Mouse (Mus musculus) C2C12 (cell line): ENCODE data around the gene Gng7. TPM values are rescaled to one million over a fixed set of nuclear protein-coding genes. Genes with fewer than 3 reads are reported as not detected.

ENCODE experiments used
- H3K27me3 ChIP-seq: one replicate; pipeline ENCODE4 v1.6.1; 2011; ENCODE audit not compliant: control insufficient read depth, insufficient read depth, insufficient read length
- H3K36me3 ChIP-seq: one replicate; pipeline ENCODE4 v1.6.1; 2011; ENCODE audit not compliant: control insufficient read depth, insufficient read depth
- H3K4me3 ChIP-seq: one replicate; pipeline ENCODE4 v1.5.1; 2011; ENCODE audit warnings: mild to moderate bottlenecking, control low read depth; ENCODE audit not compliant: poor library complexity, insufficient read depth, severe bottlenecking
- H3K79me2 ChIP-seq: one replicate; pipeline ENCODE4 v1.6.1; 2011; ENCODE audit not compliant: control insufficient read depth, insufficient read depth
- H3K79me3 ChIP-seq: one replicate; pipeline ENCODE4 v1.6.1; 2011; ENCODE audit warnings: low read depth, control low read depth
- H3ac ChIP-seq: one replicate; pipeline ENCODE3; 2011; ENCODE audit warnings: low read depth; ENCODE audit not compliant: control insufficient read depth, insufficient read length
- CEBPB ChIP-seq: IDR thresholded peaks from one replicate; pipeline ENCODE4 v1.6.1; 2011; ENCODE audit warnings: low read depth, mild to moderate bottlenecking, control low read depth, moderate library complexity
- CTCF ChIP-seq: IDR thresholded peaks from one replicate; pipeline ENCODE4 v1.5.1; 2011; ENCODE audit not compliant: control insufficient read depth, insufficient read depth, insufficient read length
- FOSL1 ChIP-seq: IDR thresholded peaks from one replicate; pipeline ENCODE4 v1.8.0; 2011; ENCODE audit warnings: mild to moderate bottlenecking, low read length; ENCODE audit not compliant: poor library complexity, insufficient read depth, severe bottlenecking
- MAX ChIP-seq: IDR thresholded peaks from one replicate; pipeline ENCODE4 v1.6.1; 2011; ENCODE audit warnings: mild to moderate bottlenecking, control low read depth
- MYOD1 ChIP-seq: IDR thresholded peaks from one replicate; pipeline ENCODE4 v1.6.1; 2011; ENCODE audit warnings: low read depth; ENCODE audit not compliant: control insufficient read depth, insufficient read length
- MYOG ChIP-seq: IDR thresholded peaks from one replicate; pipeline ENCODE4 v1.6.1; 2011; ENCODE audit not compliant: control insufficient read depth, insufficient read length; ENCODE audit errors: extremely low read depth
- USF1 ChIP-seq: IDR thresholded peaks from one replicate; pipeline ENCODE4 v1.6.1; 2011; ENCODE audit warnings: low read depth, mild to moderate bottlenecking, control low read depth, moderate library complexity
- polyA plus RNA-seq: library from polyadenylated mRNA; unstranded; fragments of >200 nt; fragmentation: generic; extraction: Trizol; gene quantifications from one replicate; pipeline ENCODE4 v1.2.1, GENCODE M21; 2012; ENCODE audit warnings: missing spikeins

Gene Gng7
- polyA plus RNA-seq, 1 experiment = 0.25 TPM

DNA sequence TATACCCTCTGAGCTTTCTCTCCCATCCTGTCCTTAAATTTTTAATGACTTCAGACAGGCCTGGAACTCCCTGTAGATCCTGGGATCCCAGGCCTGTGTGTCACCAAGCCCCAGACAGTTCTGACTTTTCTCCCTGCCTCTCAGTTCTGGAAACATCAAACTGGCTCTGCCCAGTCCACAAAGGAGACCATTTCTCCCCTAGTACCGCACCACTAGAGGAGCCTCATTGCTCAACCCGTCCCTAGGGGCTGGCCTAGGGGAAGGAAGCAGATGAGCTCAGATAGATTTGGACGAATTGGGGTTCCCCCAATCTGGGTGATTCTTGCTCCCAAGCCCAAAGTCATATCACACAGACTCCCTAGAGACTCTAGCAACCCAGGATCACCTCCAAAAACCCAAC, 79.5 kb downstream of the Gng7 start:
- Histone ChIP-seq H3K36me3 (peaks cover 6% of the 10 kb centered on the region), H3K79me2 (peaks cover 15% of the 10 kb centered on the region), H3K79me3 (peaks cover 6% of the 10 kb centered on the region), H3K4me3 (no peak overlapping the region), H3K27me3 (no peaks in the 10 kb centered on the region), H3ac (no peak overlapping the region)
- peak; percentile 88 for TF ChIP-seq CEBPB
- TF ChIP-seq CTCF = no peak

- Histone ChIP-seq H3K36me3 (peaks cover 6% of the 10 kb centered on the region), H3ac (no peak overlapping the region), H3K4me3 (no peak overlapping the region), H3K79me2 (peaks cover 19% of the 10 kb centered on the region), H3K79me3 (peaks cover 9% of the 10 kb centered on the region), H3K27me3 (no peaks in the 10 kb centered on the region)
- no peak for TF ChIP-seq MAX
- TF ChIP-seq CEBPB = no peak
- no peak for TF ChIP-seq MYOG
- no peak for TF ChIP-seq MYOD1
- TF ChIP-seq FOSL1 = no peak
- no peak for TF ChIP-seq CTCF
- no peak for TF ChIP-seq USF1
These were observed 80.4 kb downstream of the Gng7 start for GRCm38 (mm10) chr10:80934136-80934985.

DNA sequence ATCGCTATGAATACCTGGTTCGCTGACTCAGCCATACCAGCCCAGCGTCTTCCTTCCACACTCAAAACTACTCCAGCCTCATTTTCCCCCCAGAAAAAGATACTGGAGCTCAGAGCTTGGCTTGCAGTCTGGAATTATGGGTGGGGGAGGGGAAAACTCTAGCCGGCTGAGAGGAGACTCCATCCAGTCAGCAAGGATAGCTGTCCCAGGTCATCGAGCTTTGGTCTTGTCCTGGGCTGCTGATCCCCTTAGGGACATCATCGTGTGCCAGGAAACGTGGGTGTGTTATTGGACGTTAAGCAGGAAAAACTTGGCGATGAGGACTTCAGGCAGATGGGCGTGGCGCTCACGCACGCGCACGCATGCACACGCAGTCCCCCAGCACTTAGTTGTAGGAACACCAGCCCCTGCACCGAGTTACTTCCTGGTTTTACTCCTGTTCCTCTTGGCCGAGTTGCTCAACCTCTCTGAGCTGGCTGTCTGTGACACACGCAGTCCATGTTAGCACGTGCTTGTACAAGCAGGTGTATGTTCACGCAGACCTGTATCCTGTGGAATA, 81.2 kb downstream of the Gng7 start:
- TF ChIP-seq CEBPB (peak; percentile 42), MYOG (no peak), MYOD1 (no peak), FOSL1 (no peak), MAX (no peak), USF1 (no peak)
- Histone ChIP-seq H3K36me3 (peaks cover 6% of the 10 kb centered on the region), H3K79me3 (peaks cover 9% of the 10 kb centered on the region), H3K27me3 (no peaks in the 10 kb centered on the region), H3K79me2 (peaks cover 19% of the 10 kb centered on the region), H3ac (no peak overlapping the region), H3K4me3 (no peak overlapping the region)

DNA sequence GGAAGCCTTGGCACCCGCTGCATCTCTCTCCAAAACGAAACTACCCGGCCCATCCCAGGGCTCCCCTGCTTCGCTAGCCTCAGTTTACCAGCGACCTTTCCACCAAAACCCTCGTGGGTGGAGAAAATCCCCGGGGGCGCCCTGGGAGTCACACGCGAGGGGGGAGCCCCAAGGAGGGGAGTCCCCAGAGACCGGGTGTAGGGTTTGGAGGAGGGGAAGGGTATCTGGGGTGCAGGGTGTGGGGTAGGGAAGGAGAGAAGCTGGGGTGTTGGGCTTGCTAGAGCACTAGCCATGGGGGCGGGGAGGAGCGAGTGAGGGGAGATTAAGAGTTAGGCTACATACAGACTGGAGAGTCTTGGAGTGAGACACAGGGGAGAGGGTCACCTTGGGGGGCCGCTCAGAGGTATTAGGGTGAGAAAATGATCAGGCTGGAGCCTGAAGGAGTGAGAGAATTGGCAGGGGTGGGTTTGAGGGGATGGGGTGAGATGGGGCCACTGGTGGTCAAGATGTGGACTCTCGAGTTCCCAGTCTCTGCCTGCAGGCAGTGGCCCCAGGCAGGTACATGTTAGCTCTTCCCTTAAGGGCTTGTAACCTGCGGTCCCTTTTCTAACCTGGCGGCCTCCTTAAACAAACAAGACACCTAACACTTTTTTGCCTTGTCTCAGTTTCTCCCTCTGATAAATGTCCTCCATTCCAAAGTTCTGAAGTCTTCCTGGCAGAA, 81.9 kb downstream of the Gng7 start:
- TF ChIP-seq MAX (no peak), USF1 (no peak), CEBPB (no peak), MYOG (no peak), CTCF (no peak), FOSL1 (no peak)
- peaks cover 6% of the 10 kb centered on the region for H3K36me3 ChIP-seq
- H3K27me3 ChIP-seq = no peaks in the 10 kb centered on the region
- H3K79me2 ChIP-seq = peaks cover 19% of the 10 kb centered on the region
- no peak overlapping the region for H3ac ChIP-seq
- H3K4me3 ChIP-seq = peak overlapping the region; percentile 28
- peaks cover 9% of the 10 kb centered on the region for H3K79me3 ChIP-seq

DNA sequence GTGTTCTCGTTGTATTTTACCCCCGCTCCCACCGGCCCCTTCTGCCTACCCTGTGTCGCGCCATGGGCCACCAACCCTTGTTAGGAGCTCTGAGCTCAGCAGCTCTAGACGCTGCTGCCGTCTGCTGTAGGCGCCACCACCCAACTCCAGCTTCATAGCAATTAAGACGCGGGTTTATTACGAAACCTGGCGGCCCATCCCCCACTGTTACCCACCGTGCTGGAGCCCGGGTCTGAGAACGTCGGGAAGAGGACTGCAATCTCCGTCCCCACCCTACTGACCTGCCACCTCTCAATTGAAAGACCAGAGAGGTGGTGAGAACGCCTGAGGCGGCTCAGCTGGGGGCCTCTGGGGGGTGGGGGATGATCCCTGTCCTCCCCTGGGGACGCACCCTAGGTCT, 82.5 kb downstream of the Gng7 start:
- peak overlapping the region; percentile 28 for H3K4me3 ChIP-seq
- H3K27me3 ChIP-seq = no peaks in the 10 kb centered on the region
- H3K36me3 ChIP-seq = peaks cover 6% of the 10 kb centered on the region
- H3K79me3 ChIP-seq = peaks cover 9% of the 10 kb centered on the region
- TF ChIP-seq CEBPB (peak; percentile 55), USF1 (no peak)
- H3ac ChIP-seq = peak overlapping the region; percentile 3
- peaks cover 19% of the 10 kb centered on the region for H3K79me2 ChIP-seq

GRCm38 (mm10) chr10:80931695-80932094, 83.0 kb downstream of the Gng7 start:
- TF ChIP-seq MYOD1 = no peak
- Histone ChIP-seq H3K27me3 (no peaks in the 10 kb centered on the region), H3K79me3 (peaks cover 9% of the 10 kb centered on the region), H3K36me3 (peaks cover 6% of the 10 kb centered on the region), H3K79me2 (peaks cover 19% of the 10 kb centered on the region), H3K4me3 (peak overlapping the region; percentile 95), H3ac (peak overlapping the region; percentile 36)
